Mouse (Mus musculus) thymus, adult 2 months (tissue): ENCODE results near the gene Gprin1.

Experiments
- CTCF ChIP-seq: fragments of 200-500 bp; IDR thresholded peaks from 2 replicates; pipeline ENCODE4 v1.5.1; 2012; ENCODE audit warnings: mild to moderate bottlenecking, control low read depth, low read length, moderate library complexity, borderline replicate concordance; ENCODE audit not compliant: control insufficient read depth, poor library complexity, insufficient read depth; ENCODE audit errors: extremely low read depth
- POLR2A ChIP-seq: fragments of 200-500 bp; IDR thresholded peaks from 2 replicates; pipeline ENCODE4 v1.6.1; 2012; ENCODE audit warnings: mild to moderate bottlenecking, low read length, control low read depth, moderate library complexity; ENCODE audit not compliant: control insufficient read depth, poor library complexity, insufficient read depth; ENCODE audit errors: extremely low read depth

GRCm38 (mm10) chr13:54794002-54794577 is 44.4 kb upstream of the Gprin1 start:
- TF ChIP-seq CTCF (no peak), POLR2A (no peak)
